Mouse (Mus musculus) Muller cell, postnatal 12 days (primary cell): ENCODE results near the gene Msi2.
A peak's percentile ranks its signal among the peaks of the same experiment; 100 is the strongest.

Experiments used
- DNase-seq: peaks from one replicate; pipeline ENCODE4 v3.0.0-alpha.2; 2015; ENCODE audit errors: inconsistent ontology term

The Msi2 gene

DNA sequence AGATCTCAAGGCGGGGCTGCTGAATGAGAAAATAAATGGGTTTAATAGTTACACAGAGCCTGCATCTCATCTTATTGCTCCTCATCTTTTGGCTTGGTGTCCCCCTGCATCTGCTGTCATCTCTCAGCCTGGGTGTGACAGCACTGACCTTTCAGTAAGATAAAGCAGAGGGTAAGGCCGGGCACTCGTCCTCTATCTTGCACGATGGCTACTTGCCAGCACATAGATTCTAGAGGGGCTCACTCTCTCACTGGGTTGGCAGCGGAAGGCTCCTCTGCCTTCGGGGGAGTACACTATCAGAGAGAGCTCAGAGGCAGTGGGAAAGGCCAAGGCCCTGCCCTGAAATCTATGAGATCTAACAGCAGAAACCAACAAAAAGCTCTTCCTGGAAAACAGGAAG lies 403.8 kb downstream of the Msi2 start:
- no peak for DNase-seq

DNA sequence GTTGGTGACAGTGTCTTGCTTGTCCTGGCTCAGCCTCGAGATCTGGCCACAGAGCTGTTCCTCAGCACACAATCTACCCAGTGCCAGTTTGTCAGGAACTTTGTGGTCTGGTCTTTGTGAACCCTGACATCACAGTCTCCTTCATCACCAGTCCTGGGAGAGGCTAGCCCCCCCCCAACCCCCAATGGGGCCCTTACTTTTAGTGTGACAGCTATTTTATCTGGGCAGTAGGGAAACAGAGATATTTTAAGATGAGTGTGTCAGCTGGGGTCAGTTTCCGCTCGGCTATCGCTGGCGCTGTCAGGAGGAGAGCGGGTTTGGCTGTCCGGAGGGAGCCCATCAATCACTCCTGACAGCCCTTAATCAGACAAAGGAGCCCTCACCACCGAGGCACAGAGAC lies 404.8 kb downstream of the Msi2 start:
- no peak for DNase-seq

DNA sequence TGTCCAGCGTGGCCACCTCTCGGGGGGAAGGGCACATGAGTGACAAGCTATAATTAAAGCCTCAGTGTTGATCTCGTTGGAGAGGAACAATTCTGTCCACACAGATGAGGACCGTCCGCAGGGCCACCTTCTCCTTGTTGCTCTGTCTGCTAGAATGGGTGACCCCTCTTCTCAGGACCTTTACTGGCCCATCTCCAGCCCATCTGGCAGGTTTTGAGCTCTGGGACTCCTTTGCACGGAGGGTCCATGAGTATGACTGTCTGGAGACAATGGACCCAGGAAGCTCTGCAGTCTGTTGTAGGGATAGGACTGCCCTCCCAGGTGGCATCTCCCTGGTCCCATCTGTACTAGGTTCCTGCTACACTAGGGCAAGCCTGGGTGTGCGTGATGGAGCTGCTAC lies 406.7 kb downstream of the Msi2 start:
- no peak for DNase-seq

DNA sequence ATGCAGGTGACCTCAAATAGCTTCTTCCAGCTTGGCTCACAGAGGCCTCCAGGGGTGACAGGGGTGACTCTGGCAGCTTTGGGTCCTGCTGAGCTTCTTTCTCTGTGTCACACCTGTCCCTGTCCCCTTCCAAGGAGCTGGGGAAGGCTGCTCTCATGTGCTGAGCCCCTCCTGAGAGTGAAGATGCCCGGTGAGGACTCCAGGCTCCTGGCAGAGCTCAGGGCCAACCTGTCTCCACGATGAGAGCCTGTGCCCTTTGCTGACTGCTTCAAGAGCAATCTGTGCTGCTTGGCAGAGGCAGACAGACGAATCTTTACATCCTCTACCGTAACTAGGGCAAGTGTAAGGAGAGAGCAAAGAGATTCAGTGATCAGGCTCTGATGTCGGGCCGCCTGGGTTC lies 407.5 kb downstream of the Msi2 start:
- no peak for DNase-seq

DNA sequence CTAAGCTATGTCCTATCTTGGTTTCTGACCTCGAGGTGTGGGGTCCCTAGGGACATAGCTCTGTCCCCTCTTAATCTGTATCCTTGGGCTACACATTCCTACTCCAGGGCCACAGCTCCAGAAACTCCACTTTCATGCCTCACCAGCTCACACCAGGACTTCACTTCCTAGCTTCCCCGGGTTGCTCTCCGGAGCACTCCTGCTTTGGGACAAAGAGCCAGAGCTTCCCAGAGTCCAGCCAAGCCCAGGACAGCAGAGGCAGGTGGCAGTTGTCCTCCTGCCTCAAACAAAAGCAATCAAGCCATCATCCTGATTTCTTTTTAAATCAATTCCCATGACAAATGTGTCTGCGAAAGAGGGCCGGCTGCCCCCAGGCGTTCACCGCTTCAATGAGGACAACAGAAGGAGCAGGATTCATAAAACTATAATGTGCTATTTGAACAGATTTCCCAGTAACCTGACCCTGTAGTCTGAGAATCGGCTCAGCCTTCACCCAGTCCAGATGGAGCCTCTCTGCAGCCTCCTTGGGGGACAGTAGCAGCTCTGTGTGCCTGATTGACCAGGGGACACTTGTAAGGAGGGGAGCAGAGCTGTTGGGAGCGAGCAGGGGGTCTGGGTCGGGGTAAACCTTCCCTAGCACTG lies 409.1 kb downstream of the Msi2 start:
- DNase-seq, result peak; percentile 18

DNA sequence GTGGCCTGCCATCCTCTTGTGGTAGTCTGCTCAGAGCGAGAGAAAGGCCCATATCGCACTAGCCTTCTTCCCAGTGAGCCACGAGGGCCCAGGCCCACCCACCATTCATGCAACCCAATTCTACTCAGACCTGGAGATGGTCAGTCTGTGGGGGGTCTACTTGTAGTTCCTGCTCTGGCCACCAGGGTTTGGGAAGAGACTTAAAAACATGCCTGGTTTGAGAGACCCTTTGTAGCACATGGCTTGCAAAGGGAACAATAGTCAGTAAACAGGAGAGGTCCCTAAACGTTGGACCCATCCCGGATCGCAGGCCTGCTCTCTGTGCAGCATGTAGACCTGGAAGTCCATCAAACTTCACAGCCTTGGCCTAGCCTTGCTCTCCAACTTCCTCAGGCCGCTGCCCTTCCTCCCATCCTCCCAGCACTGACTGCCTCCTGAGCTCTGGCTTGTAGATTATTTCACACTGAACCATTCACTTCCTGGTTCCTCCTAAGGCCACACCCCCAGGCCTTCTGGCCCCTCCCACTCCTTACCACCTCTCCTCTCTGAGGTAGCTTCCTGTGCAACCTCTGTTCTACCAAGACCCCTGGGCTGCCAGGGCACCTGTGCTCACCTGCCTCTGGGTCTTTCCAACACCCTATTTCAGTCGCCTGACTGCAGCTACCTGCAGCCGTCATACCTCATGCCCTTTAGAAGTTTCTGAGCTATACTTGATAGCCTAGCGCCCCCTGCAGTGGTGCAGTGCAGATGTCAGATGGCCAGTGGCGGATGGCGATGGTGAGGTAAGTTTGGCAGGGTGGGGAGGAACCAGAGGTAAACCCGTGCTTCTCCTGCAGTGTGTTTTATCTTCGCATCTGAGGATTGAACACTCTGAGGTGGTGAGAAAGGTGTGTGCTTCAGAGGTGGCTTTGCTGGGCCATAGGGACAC lies 410.4 kb downstream of the Msi2 start:
- DNase-seq, result no peak

DNA sequence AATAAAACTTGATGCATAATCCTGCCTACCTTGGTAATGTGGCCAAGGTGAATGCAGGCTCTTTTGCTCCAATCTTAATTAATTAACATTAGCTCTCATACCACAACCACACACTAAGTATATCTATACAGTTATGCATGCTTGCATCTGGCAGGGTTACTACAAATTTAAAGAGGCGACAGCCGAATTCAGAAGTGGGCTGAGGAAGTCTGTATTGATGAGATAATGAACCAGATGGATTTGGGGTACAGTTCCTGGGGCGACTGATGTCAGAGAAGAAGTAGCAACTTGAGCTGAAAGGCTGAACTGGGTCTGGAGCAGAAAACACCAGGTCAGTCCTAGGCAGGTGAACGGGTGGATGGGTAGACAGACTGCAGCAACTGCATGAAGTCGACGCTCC lies 412.6 kb downstream of the Msi2 start:
- DNase-seq, result no peak

DNA sequence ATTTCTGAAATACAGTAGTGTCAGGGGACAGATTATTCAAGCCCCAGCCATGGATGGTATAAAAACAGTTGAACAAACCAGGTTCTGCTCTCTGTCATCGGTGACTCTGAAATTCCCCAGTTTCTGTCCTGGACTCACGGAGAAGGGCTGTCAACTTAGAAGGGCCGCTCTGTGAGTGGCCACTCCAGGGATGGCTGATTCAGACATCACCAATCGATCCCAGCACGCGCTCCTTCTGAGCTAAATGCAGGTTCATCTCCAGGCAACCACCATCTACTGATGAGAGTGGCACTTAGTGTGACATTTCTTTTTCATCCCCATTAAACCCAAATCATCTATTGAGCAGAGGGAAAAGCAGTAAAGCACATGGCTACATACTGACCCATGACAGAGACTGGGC lies 416.7 kb downstream of the Msi2 start:
- DNase-seq, result no peak

DNA sequence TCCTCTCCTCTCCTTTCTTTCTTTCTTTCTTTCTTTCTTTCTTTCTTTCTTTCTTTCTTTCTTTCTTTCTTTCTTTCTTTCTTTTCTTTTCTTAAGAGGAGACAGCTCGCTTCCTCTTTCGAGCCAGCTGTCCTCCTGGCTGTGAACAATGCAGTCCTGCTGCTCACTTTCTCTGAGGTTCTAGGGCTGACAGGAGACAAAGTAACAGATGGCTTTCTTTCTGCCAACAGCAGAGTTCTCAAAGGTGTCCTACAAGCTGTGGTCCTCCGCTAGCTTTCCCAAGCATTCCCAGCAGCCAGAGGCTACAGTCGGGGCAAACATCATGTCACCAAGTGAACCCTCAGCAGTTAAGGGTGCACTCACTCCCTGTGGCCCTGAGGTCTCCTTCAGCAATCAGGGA lies 419.0 kb downstream of the Msi2 start:
- no peak for DNase-seq

DNA sequence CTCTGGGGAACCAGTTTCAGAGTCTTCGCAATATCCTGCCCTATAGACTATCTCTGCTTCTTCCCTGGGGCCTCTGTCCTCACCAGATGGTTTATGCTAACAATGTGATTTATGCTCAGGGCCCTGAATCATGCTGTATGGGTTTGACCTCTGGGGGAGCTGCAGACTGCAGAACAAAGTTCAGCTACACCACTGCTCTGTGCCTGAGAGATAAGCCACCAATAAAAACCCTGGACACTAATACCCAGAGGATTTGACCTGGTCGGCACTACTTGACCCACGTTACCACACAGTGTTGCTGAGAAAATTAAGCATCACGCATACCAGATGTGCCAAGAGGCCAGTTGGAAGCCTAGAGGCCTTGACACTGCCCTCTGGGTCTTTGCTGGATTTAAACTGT lies 420.8 kb downstream of the Msi2 start:
- no peak for DNase-seq

DNA sequence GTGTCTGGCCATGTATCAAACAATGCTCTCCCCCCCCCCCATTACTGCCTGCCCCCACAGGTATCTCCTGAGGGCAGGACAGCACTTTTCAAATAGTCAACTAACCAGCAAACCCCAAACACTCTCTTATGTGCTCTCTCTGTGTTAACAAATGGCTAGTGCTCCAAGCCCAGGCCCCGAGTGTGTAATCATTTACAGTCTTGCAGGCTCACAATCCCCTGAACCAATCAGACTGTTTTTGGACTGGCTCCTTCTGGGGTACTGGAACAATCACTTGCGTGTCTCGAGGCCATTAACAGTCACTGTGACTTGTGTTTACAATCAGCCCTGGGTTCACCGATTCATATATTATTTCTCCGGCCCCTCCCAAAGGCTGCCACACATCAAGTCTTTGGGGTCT lies 423.0 kb downstream of the Msi2 start:
- DNase-seq, result no peak

DNA sequence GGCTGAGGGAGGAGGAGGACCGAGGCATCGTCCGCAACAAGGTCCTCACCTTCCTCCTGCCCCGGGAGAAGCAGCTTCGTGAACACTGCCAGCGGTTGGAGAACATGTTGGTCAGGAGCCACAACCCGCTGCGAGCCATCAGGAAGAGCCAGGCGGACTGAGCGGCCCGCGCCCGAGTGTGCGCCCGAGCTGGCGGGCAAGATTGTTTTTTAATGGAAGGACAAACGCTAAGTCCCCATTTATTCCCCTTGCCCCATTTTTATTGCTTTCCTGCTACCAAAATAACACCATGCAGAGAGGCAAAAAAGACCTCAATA lies 424.0 kb downstream of the Msi2 start:
- DNase-seq, result no peak

DNA sequence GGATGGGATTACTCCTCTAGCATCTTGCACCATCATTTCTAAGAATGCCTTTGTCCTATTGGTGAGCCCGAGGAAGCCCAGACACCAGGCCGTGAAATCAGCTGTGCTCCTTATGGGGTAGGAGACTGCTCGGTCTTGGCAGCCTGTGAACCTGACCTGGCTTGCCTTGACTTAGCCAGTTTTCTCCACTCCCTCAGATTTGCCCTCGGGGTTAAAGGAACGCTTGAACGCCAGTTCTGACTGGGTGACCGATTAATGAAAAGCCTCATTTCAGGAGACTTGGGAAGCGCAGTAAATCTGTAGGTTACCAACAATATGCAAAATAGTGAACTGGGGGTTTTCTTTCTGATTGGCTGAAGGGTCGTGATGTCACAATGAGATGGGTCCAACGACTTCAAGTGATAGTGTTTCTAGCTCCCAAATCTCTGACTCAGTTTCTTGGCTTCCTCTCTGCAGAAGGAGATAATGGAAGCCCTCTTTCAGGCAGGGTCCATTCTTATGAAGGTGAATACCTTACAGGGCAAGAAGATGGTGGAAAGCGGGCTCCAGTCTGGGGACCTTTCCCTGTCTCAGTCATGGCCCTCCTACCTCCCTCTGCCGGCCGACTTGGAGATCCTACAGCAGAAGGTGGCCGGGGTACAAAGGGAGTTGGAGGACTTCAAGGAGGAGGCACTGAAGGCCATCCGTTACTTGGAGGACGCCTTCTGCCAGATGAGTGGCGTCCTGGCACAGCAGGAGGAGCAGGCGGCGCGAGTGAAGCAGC lies 424.5 kb downstream of the Msi2 start, which contains the start of gene Ccdc182:
Gene Ccdc182 (plus strand): TSS at position 428 of the 763 bp plus-strand sequence.
- DNase-seq, result no peak

DNA sequence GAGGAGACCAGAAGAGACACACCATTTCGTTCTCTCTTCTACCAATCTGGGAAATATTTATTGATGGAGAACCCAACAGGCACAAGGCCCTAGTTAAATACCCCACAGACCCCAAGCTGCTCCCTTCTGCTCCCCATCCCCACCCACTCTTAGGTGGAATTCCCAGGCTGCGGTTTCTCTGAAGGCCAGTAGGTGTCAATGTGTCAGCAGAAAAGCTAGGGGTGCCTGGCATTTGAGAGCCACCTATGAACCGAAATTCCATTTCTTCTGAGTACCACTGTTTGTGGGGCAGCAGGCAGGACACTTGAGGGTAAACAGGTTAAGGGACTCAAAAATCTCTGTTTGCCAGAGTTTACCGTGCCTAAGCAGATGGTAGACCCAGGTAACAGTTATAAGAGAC lies 426.6 kb downstream of the Msi2 start:
- peak; percentile 54 for DNase-seq

DNA sequence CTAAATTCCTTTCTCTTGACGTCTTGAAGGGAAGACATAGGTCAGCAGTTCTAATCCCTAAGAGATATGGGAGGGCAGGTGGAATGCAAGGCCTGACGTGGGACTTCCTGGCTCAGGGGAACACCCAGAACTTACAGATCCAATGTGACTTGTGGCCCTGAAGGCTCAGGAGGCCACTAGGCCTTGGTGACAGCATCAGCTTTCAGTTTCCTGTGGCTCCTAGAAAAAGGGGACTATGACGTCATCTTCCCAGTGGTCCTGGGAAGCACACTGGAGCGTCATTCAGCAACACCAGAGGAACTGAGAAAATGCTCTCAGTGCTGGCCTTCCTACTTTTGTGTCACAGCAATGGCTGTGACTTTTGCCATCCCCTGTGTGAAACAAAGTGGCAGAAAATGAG lies 427.1 kb downstream of the Msi2 start:
- DNase-seq, result no peak
